Mouse (Mus musculus) erythroblast, embryonic 14.5 days (primary cell): ENCODE results near the gene Axl.

ENCODE experiments used
- GATA1 ChIP-seq: IDR thresholded peaks from 2 replicates; pipeline ENCODE4 v1.6.1; 2012; ENCODE audit warnings: low read length, inconsistent platforms, mixed read lengths
- TAL1 ChIP-seq: IDR thresholded peaks from 3 replicates; pipeline ENCODE4 v1.6.1; 2012; ENCODE audit warnings: low read length, inconsistent platforms, mixed read lengths

DNA sequence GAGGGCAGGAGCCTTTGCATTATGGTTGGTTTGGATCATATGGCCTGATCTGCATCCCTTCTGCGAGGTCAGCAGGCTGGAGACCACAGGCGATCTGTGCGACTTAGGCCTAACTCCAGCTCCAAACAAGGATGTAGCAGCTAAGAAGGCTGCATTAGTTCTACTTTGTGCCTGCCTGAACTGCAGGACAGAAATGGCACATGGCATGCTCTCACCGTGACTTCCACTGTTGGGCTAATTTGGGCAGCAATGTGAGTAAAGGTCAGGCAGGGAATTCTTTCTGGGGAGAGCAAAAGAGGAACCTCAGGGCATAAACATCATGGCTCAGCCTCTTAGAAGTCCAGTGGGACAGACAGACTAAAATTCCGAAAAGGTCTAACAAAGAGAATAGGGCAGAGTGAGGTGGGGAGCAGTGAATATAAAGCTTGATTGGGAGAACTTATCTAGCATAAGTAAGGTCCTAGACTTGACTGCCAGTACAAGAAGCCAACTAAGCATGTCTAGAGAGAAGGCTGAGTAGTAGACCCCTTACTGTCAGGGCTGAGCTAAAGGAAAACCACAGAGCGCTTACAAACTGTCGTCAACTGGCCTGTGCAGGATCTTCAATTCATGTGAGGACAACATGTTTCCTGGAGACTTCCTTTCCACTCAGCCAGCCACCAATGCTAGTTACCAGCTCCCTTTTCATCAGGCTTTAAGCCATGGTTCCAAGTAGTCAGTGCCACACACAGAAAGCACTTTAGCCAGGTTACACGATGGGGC lies 57.0 kb downstream of the Axl start:
- no peak for TF ChIP-seq GATA1
- TF ChIP-seq TAL1: no peak
